Comparison of ENCODE assay signal across 8 mouse cellular contexts in genomic region chr1:165459503-165460181, GRCm38 (mm10). TPM values are rescaled to one million over a fixed set of nuclear protein-coding genes. Genes with fewer than 3 reads are reported as not detected.
DNase-seq lines count a peak whose midpoint lies in the region; ATAC-seq lines count a peak whose summit lies in the region.

No protein-coding gene starts in this region.

- H3K9me3 ChIP-seq in hindbrain, embryonic 16.5 days (ENCODE audit: control insufficient read depth, low read length) = no peaks in the 10 kb centered on the region

- no peaks in the 10 kb centered on the region for H3K36me3 ChIP-seq in hindbrain, embryonic 16.5 days (ENCODE audit: control insufficient read depth, insufficient read depth, low read length)
- H3K36me3 ChIP-seq in macrophage (ENCODE audit: inconsistent target) = no peaks in the 10 kb centered on the region

- peak overlapping the region; percentile 88 for H3K27ac ChIP-seq in hindbrain, embryonic 16.5 days (ENCODE audit: low read depth, low read length)
- no peak overlapping the region for H3K27ac ChIP-seq in macrophage

- peak overlapping the region; percentile 88 for H3K9ac ChIP-seq in hindbrain, embryonic 16.5 days (ENCODE audit: low read depth, low read length)

- no peaks in the 10 kb centered on the region for H3K27me3 ChIP-seq in hindbrain, embryonic 16.5 days (replicated peaks; ENCODE audit: control insufficient read depth, insufficient read depth, low read length)

- peaks cover 7% of the 10 kb centered on the region for H3K4me1 ChIP-seq in hindbrain, embryonic 16.5 days (ENCODE audit: control insufficient read depth, insufficient read depth, low read depth, low read length)

- peak overlapping the region; percentile 72 for H3K4me3 ChIP-seq in hindbrain, embryonic 16.5 days (ENCODE audit: low read length)
- H3K4me3 ChIP-seq in macrophage (ENCODE audit: inconsistent target) = peak overlapping the region; percentile 89

- under 1% methylated on average over 60 of the region's 60 CpGs for WGBS in hindbrain, embryonic 16.5 days
- WGBS in macrophage (ENCODE audit: missing documents) = under 1% methylated on average over 53 of the region's 60 CpGs

- H3K79me2 ChIP-seq in macrophage (ENCODE audit: inconsistent target) = peaks cover 81% of the 10 kb centered on the region

- peak overlapping the region; percentile 80 for H3K4me2 ChIP-seq in hindbrain, embryonic 16.5 days (ENCODE audit: low read length)

- peak; percentile 42 for DNase-seq in T-cell, adult 2 months (ENCODE audit: low spot score)
- DNase-seq in cerebellum, postnatal 25 days = peak; percentile 72 to 80
- peak; percentile 86 for DNase-seq in gastrocnemius, adult 18-20 months (ENCODE audit: low spot score)
- DNase-seq in left cerebral cortex, adult 8-10 months (ENCODE audit: low spot score in 2 of 2) = peak; percentile 36 to 43
- DNase-seq in right cerebral cortex, postnatal 14 days = peak; percentile 48
- peak; percentile 73 for DNase-seq in yolk sac, embryonic 10.5 days (ENCODE audit: low spot score)

- no peak for ATAC-seq in hindbrain, embryonic 16.5 days

RNA-seq across cellular contexts. Expression of gene Dcaf6, which starts 0.6 kb away (rescaled TPM):
- 100 to 1,000 TPM; 277 to 293 TPM for total RNA-seq in gastrocnemius, adult 18-20 months (2021)
- polyA plus RNA-seq in hindbrain, embryonic 16.5 days (2015; fragmentation: Nextera tagmentation; extraction: Ambion mirVana) = 17.7 and 19.0 TPM in 2 replicates
- total RNA-seq in left cerebral cortex, adult 8-10 months (2022) = 10 to 100 TPM; 74.9 to 96.5 (median 84.4) TPM
- total RNA-seq in macrophage (2018; cell fraction: chromatin; rRNA removed) = 100 to 1,000 TPM in 16 of 26 experiments, 10 to 100 TPM in 10; 41.0 to 147 (median 106) TPM
- 10 to 100 TPM; 13.9 to 24.9 (median 20.3) TPM for total RNA-seq in macrophage (2018; cell fraction: cytosol; rRNA removed)
- total RNA-seq in macrophage (2018; cell fraction: nucleus; rRNA removed) = 100 to 1,000 TPM in 4 of 26 experiments, 10 to 100 TPM in 22; 39.4 to 126 (median 74.4) TPM
- 16.1 to 28.0 TPM (median 24.8 TPM) in 3 replicates for polyA plus RNA-seq in macrophage (2018)

RNA-seq across cellular contexts. Expression of gene Mpc2, which starts 0.8 kb away (rescaled TPM):
- 100 to 1,000 TPM; 282 to 321 TPM for total RNA-seq in gastrocnemius, adult 18-20 months (2021)
- polyA plus RNA-seq in hindbrain, embryonic 16.5 days (2015; fragmentation: Nextera tagmentation; extraction: Ambion mirVana) = 210 and 238 TPM in 2 replicates
- 100 to 1,000 TPM in 3 of 4 experiments, 10 to 100 TPM in 1; 99.1 to 113 (median 105) TPM for total RNA-seq in left cerebral cortex, adult 8-10 months (2022)
- 10 to 100 TPM in 18 of 26 experiments, 1 to 10 TPM in 8; 5.5 to 41.3 (median 17.2) TPM for total RNA-seq in macrophage (2018; cell fraction: chromatin; rRNA removed)
- 10 to 100 TPM; 38.9 to 75.9 (median 62.9) TPM for total RNA-seq in macrophage (2018; cell fraction: cytosol; rRNA removed)
- 10 to 100 TPM in 23 of 26 experiments, 1 to 10 TPM in 3; 7.3 to 41.2 (median 17.6) TPM for total RNA-seq in macrophage (2018; cell fraction: nucleus; rRNA removed)
- 25.8 to 66.2 TPM (median 51.3 TPM) in 3 replicates for polyA plus RNA-seq in macrophage (2018)

RNA-seq across cellular contexts. Expression of gene Adcy10, which starts 25.3 kb away (rescaled TPM):
- total RNA-seq in gastrocnemius, adult 18-20 months (2021) = not detected
- polyA plus RNA-seq in hindbrain, embryonic 16.5 days (2015; fragmentation: Nextera tagmentation; extraction: Ambion mirVana) = 0.21 and 0.31 TPM in 2 replicates
- under 1 TPM; 0.27 to 0.68 (median 0.41) TPM for total RNA-seq in left cerebral cortex, adult 8-10 months (2022)
- total RNA-seq in macrophage (2018; cell fraction: chromatin; rRNA removed) = 1 to 10 TPM in 4 of 26 experiments, under 1 TPM in 1, not detected in 21; 0.63 to 1.3 (median 1.1) TPM
- not detected for total RNA-seq in macrophage (2018; cell fraction: cytosol; rRNA removed)
- total RNA-seq in macrophage (2018; cell fraction: nucleus; rRNA removed) = under 1 TPM in 1 of 26 experiments, not detected in 25; 0.92 TPM
- not detected in 3 replicates for polyA plus RNA-seq in macrophage (2018)
